Mouse (Mus musculus) olfactory bulb, adult 2 months (tissue): ENCODE results near the gene Ptprk. TPM values are rescaled to one million over a fixed set of nuclear protein-coding genes. Genes with fewer than 3 reads are reported as not detected.

Experiments used
- H3K27ac ChIP-seq: fragments of 200-500 bp; 2 replicates; pipeline ENCODE4 v1.5.1; 2012; ENCODE audit warnings: low read depth, low read length; ENCODE audit not compliant: insufficient read depth
- H3K4me1 ChIP-seq: fragments of 200-500 bp; 2 replicates; pipeline ENCODE4 v1.6.1; 2012; ENCODE audit warnings: low read length; ENCODE audit not compliant: control insufficient read depth, insufficient read depth
- H3K4me3 ChIP-seq: fragments of 200-500 bp; 2 replicates; pipeline ENCODE4 v1.5.1; 2012; ENCODE audit warnings: mild to moderate bottlenecking, low read depth, low read length, moderate library complexity; ENCODE audit not compliant: insufficient read depth
- CTCF ChIP-seq: fragments of 200-500 bp; IDR thresholded peaks from 2 replicates; pipeline ENCODE4 v1.5.1; 2012; ENCODE audit warnings: low read depth, mild to moderate bottlenecking, low read length, moderate library complexity; ENCODE audit not compliant: insufficient read depth
- POLR2A ChIP-seq: fragments of 200-500 bp; IDR thresholded peaks from 2 replicates; pipeline ENCODE4 v1.6.1; 2012; ENCODE audit warnings: mild to moderate bottlenecking, low read depth, low read length, moderate library complexity; ENCODE audit not compliant: insufficient read depth
- WGBS: fragments of 180-500 bp; shearing (Covaris S2); methylation state at CpG from one replicate; pipeline ENCODE4 v1.1.7; 2018; 5-methylcytosine and 5-hydroxymethylcytosine counted together
- polyA plus RNA-seq: library from polyadenylated mRNA; stranded (reverse); fragments of >200 nt; gene quantifications from 2 replicates; pipeline ENCODE4 v1.2.4, GENCODE M21; 2012; ENCODE audit warnings: low replicate concordance; ENCODE audit not compliant: missing spikeins, insufficient read depth, insufficient read length

Gene Ptprk
- polyA plus RNA-seq, 1 experiment = not detected

DNA sequence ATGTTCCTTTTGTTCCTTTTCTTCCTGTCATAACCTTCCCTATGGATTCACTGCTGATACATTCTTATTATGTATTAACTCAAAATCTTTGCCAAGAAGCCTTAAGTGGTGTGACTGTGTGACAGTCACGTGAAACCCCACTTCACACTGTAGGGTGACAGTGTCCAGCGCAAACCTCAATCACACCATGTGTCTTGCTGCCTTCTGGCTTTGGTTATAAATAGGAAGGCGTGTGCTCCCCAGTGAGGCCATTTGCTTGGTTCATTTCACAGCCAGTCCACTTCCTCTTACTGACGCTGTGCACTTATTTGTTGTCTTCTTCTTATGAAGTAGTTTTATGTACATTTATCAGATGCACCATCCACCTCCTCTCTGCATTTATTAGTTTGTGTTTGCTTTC, 53.8 kb downstream of the Ptprk start:
- Histone ChIP-seq H3K27ac (no peak overlapping the region), H3K4me1 (no peaks in the 10 kb centered on the region), H3K4me3 (no peak overlapping the region)
- no peak for TF ChIP-seq POLR2A
- TF ChIP-seq CTCF = no peak
- WGBS = 74% methylated on average over 4 of the region's 4 CpGs

DNA sequence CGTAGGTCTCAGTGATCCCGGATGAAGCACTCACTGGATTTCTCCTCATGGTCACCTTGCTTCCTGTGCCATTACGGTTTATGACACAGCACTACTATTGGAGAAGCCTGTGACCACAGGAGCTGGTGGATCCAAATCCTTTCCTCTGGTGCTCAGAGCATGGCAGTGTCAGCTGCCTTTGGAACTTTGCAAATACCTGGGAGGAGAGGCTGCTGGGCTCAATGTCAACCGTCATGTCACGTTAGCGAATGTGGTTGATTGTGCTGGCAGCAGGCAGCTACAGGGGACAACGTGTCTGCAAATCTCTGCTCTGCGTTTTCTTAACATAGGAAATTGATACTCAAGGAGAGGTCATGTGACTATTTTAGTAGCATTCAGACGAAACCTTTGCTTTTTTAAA, 55.8 kb downstream of the Ptprk start:
- H3K4me3 ChIP-seq = no peak overlapping the region
- 93% methylated on average over 9 of the region's 9 CpGs for WGBS
- H3K4me1 ChIP-seq = no peaks in the 10 kb centered on the region
- no peak overlapping the region for H3K27ac ChIP-seq
- TF ChIP-seq CTCF = no peak
- TF ChIP-seq POLR2A = no peak

DNA sequence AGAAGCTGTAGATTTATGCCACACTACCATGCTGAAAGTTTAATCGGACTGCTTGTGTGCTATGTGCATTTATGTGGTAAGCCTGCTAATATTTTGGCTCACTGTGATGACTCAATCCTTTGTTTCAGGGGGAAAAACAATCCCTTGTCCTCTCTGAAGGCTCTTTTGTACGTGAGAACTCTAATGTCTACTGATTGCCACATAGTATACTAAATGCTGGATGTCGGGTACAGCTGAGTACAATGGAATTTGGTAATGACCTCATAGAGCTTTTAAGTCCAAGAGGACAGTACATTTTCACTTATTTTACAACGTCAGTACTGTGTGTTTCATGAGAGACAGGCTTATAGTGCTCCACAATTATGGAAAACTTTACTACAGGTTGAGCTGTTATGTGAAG, 59.1 kb downstream of the Ptprk start:
- TF ChIP-seq POLR2A (no peak), CTCF (no peak)
- Histone ChIP-seq H3K27ac (no peak overlapping the region), H3K4me3 (no peak overlapping the region), H3K4me1 (no peaks in the 10 kb centered on the region)
- 70% methylated on average over 4 of the region's 4 CpGs for WGBS

DNA sequence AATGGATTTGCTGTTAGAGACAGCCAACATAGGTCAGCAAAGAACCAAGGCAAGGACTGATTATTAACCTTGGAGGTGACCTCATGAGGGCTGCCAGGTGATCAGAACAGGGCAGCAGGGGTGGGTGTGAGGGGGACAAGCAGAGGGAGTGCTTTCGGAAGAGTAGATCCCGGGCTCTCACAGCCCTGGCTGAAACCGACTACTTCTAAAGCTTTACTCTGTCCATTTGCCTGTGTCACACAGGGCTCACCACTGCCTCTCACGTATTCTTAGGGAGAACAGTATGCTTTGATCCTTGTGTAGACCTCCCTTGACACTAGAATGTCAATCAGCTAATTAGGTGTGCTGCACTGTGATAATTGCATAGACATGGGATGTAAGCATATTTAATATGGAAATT, 63.8 kb downstream of the Ptprk start:
- Histone ChIP-seq H3K4me3 (no peak overlapping the region), H3K4me1 (no peaks in the 10 kb centered on the region), H3K27ac (no peak overlapping the region)
- WGBS = 84% methylated on average over 4 of the region's 4 CpGs
- TF ChIP-seq POLR2A (no peak), CTCF (no peak)

DNA sequence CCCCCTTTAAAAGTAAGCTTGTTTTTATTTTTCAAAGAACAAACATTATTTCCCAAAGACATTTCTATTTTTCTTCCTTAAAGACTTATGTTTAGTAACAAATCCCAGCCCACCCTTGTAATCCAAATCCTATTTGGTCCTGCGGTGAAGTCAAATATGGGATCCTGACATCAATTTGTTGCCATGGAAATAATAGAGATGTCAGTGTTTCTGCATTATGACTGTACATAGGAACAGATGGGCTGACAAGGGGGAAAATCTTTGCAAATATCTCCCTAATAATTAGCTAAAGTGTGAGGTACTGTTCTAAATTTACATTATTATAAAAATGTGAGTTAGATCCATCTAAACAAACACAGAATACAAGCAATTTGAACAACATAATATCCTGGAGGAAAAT, 69.8 kb downstream of the Ptprk start:
- WGBS = 67% methylated on average over 1 of the region's 1 CpGs

DNA sequence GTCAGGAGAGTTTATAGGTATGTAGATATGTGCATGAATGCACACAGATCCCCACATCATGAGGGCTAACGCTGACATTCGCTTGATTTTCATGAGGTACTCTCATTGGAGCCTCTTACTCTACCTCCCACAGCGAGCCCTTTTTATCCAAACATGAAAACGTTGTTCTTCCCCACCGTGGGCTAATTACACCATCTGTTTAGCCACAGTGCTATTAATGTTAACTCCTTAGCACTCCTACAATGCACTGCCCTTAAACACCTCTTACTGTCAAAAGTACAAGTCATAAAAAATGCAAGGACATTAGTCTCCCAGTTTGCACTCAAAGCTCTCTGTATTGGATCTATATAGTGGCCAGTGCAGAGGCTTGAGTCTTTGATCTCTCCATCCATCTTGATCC, 70.7 kb downstream of the Ptprk start:
- WGBS = 30% methylated on average over 5 of the region's 5 CpGs
- H3K4me1 ChIP-seq = no peaks in the 10 kb centered on the region
- TF ChIP-seq POLR2A (no peak), CTCF (no peak)

More for the DNA sequence above, 69.8 kb downstream of the Ptprk start:
- Histone ChIP-seq H3K4me1 (no peaks in the 10 kb centered on the region), H3K27ac (no peak overlapping the region), H3K4me3 (no peak overlapping the region)
- TF ChIP-seq CTCF = no peak
- no peak for TF ChIP-seq POLR2A

DNA sequence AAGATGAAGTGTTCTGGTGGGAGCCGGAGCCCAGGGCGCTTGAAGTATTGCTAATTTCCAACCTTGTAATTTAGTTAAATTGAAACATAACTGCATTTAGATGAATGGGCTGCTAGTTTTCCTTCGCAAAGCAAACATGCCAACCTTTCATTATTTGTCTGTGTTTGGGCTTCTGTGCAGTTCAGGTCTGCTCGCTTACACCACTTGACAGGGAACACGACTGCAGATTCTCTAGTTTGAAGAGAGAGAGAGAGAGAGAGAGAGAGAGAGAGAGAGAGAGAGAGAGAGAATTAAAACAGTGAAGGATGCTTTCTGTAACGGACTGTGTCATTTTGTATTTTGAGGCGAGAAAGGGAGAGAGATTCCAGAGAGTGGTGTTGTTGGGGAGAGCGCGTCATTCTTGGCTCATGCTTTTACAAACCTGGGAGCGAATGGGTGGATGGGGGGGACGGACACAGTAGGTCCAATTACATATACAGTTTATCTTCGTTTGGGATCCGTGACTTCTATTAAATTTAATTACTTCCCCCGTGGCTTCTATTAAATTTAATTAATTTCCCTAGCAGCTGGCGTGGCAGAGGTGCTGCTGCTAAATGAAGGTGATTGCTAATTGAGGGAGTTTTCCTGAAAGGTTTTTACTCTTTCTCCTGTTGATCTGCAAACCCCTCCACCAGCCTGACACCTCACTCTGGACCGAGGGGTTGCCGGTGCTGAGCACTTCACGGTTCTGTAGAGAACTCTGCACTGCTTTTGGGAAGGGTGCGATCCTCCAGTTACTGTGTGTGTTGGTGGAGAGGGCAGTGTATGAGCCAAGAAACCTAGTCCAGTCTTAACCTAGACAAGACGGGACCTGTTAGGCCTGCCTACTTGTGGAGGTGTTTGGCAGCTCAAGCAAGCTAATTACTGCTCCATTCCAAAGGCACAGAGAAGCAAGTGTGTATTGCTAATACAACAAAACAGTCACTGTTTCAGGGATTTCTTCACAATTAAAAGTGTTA, 81.4 kb downstream of the Ptprk start:
- peaks cover 2% of the 10 kb centered on the region for H3K4me1 ChIP-seq
- WGBS = 35% methylated on average over 20 of the region's 20 CpGs
- H3K27ac ChIP-seq = no peak overlapping the region
- H3K4me3 ChIP-seq = no peak overlapping the region
- TF ChIP-seq CTCF = no peak
- no peak for TF ChIP-seq POLR2A

More for the DNA sequence above, 70.7 kb downstream of the Ptprk start:
- no peak overlapping the region for H3K4me3 ChIP-seq
- no peak overlapping the region for H3K27ac ChIP-seq

DNA sequence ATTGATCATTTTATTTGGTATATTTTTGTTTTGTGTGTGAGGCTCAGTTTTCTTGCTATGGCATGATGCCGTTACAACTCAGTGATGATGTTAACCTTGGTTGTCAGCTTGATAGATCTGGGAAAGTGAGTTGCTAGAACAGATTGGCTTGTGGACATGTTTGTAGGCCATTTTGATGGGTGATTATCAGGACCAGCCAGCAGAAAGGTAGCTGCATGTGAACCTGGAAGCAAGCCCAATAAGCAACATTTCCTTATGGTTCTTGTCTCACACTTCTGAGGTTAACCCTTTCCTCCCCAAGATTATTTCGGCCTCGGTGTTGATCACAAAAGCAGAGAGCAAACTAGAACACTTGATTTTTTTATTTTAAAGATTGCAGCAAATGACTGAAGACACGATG, 85.1 kb downstream of the Ptprk start:
- TF ChIP-seq POLR2A = no peak
- no peak for TF ChIP-seq CTCF
- 92% methylated on average over 4 of the region's 4 CpGs for WGBS
- no peak overlapping the region for H3K4me3 ChIP-seq

DNA sequence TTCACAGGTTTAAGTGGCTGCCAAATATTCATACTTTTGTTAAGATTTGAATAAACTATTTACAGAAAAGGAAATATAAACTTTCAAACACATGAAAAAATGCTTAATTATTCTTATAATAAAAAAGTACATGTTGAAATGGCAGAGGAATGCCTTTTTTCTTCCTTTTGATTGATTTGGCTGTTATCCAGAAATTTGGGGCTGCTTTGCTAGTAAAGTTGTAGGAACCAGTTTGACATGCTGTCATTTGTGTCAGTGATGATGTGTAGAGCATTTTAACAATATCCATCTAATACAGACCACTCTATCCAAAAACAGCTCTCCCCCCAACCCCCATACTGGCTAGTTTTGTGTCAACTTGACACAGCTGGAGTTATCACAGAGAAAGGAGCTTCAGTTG, 86.7 kb downstream of the Ptprk start:
- Histone ChIP-seq H3K27ac (no peak overlapping the region), H3K4me3 (no peak overlapping the region), H3K4me1 (no peaks in the 10 kb centered on the region)
- TF ChIP-seq POLR2A (no peak), CTCF (no peak)

More for the DNA sequence above, 85.1 kb downstream of the Ptprk start:
- Histone ChIP-seq H3K27ac (no peak overlapping the region), H3K4me1 (peaks cover 2% of the 10 kb centered on the region; the same call in 1 of the 2 replicates)
